Mouse (Mus musculus): ENCODE results near the gene Prkab2. TPM values are rescaled to one million over a fixed set of nuclear protein-coding genes. Genes with fewer than 3 reads are reported as not detected.

The Prkab2 gene
- polyA plus RNA-seq, 1 experiment from 2014 or later: 5.8 TPM

DNA sequence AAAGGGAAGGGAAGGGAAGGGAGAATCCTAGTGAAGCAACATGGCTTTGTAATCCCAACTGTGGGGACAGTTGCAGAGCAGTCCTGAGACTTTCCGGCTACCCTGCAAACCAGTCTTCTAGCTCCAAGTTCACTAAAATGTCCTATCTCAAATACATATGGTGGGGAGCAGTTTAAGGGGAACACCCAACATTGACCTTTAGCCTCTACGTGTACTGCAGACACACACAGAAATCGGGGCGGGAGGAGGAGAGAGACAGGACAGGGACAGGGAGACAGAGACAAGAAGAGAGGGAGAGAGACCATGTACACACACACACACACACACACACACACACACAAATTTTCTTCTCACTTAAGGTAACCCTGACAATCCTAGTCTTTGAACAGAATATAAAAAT is 28.1 kb upstream of the Prkab2 start:
- 81% methylated on average over 4 of the region's 4 CpGs for WGBS
- no peaks in the 10 kb centered on the region for H3K36me3 ChIP-seq
- 0 out of 2 replicates have a peak, but pooled peaks cover 11% of the 10 kb centered on the region for H3K4me1 ChIP-seq
- no peaks in the 10 kb centered on the region for H3K27me3 ChIP-seq (ENCODE audit: low read depth, poor library complexity, severe bottlenecking)
- no peak overlapping the region for H3K27ac ChIP-seq
- no peak for DNase-seq (ENCODE audit: low spot score)
- H3K9me3 ChIP-seq (replicated peaks): no peaks in the 10 kb centered on the region
- no peak overlapping the region for H3K4me3 ChIP-seq

DNA sequence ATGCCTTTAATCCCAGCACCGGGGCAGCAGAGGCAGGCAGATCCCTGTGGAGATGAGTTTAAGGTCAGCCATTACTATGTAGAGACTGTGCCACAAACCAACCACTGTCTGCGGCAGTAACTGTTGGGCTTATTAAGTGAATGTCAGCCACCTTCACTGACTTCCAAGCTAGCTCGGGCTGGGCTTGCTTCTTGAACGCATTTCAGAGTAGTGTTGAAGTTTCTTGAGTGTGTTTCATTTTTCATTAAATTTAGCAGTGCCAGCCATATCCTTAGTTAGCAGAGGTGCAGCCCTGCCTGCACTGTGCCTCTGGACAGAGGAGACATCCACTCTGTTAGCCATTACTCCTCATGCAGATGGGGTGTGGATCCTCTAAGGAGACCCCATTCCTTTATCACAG is 27.2 kb upstream of the Prkab2 start:
- Histone ChIP-seq H3K36me3 (no peaks in the 10 kb centered on the region), H3K4me1 (0 out of 2 replicates have a peak, but pooled peaks cover 11% of the 10 kb centered on the region), H3K9me3 (replicated peaks) (no peaks in the 10 kb centered on the region), H3K27me3 (ENCODE audit: low read depth, poor library complexity, severe bottlenecking) (no peaks in the 10 kb centered on the region), H3K4me3 (no peak overlapping the region), H3K27ac (no peak overlapping the region)
- DNase-seq (ENCODE audit: low spot score): no peak
- 94% methylated on average over 4 of the region's 4 CpGs for WGBS

DNA sequence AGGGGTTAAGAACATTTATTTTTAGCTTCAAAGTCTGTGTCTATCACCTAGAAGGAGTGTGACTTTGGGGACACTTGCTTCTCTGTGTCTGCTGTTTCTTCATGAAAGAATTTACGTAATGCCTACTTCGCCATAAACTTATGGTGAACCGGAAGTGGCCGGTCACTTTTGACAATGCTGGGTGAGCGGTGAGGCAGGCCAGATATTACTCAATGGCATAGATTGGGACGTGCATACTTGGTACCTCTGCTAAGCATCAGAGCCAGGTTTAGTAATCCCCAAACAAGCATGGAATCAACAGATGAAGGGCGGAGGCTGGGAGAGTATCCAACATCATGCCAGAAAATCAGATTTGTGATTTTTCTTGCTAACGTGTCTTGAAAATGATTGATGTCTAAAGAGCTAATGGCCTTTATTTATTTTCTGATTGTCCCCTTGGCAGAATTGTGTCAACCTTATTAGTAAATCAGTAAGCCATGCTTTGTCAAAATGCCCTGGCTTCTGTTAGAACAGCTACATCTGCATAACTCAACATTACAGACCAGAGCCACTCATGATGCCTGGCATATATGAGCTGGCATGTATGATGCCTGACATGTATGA is 26.6 kb upstream of the Prkab2 start:
- Histone ChIP-seq H3K4me3 (no peak overlapping the region), H3K36me3 (no peaks in the 10 kb centered on the region), H3K4me1 (0 out of 2 replicates have a peak, but pooled peaks cover 11% of the 10 kb centered on the region), H3K9me3 (replicated peaks) (no peaks in the 10 kb centered on the region), H3K27me3 (ENCODE audit: low read depth, poor library complexity, severe bottlenecking) (no peaks in the 10 kb centered on the region), H3K27ac (no peak overlapping the region)
- DNase-seq (ENCODE audit: low spot score): no peak
- WGBS: 89% methylated on average over 8 of the region's 8 CpGs

DNA sequence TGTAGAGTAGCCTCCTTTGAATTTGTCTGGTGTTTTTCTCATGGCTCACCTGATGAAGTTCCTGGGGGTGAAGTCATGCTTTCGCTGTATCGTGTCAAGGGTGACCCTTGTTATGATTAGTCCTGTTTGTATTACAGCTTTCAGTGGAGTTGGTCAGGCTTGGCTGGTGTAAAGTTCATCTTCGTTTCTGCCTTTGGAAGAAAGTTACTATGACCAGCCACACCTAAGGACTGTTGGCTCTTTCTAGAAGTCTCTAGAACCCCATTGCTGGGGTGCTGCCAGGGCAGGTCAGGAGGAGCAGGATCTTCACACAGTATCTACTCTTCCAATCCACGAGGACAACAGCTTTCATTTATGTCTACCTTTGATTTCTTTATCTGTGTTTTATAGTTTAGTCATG is 24.5 kb upstream of the Prkab2 start:
- 0 out of 2 replicates have a peak, but pooled peaks cover 6% of the 10 kb centered on the region for H3K4me1 ChIP-seq
- H3K4me3 ChIP-seq: no peak overlapping the region
- 82% methylated on average over 4 of the region's 4 CpGs for WGBS
- DNase-seq (ENCODE audit: low spot score): no peak
- no peak overlapping the region for H3K27ac ChIP-seq
- H3K9me3 ChIP-seq (replicated peaks): no peaks in the 10 kb centered on the region
- H3K27me3 ChIP-seq (ENCODE audit: low read depth, poor library complexity, severe bottlenecking): no peaks in the 10 kb centered on the region
- no peaks in the 10 kb centered on the region for H3K36me3 ChIP-seq

DNA sequence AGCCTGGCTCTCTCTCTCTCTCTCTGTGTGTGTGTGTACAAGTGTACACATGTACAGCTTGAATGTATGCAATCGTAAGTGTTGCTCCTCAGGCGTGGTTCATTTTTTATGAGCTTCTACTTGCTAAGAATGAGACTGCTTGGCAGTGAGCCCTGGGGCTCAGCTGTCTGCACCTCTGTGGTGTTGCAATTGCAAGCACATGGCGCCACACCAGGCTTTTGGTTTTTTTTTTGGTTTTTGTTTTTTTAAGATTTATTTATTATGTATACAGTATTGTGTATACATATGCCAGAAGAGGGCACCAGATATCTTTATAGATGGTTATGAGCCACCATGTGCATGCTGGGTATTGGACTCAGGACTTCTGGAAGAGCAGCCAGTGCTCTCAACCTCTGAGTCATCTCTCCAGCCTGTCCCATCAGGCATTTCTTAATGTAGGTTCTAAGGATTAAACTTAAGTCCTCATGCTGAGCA is 23.7 kb upstream of the Prkab2 start:
- 93% methylated on average over 3 of the region's 3 CpGs for WGBS
- no peaks in the 10 kb centered on the region for H3K36me3 ChIP-seq
- DNase-seq (ENCODE audit: low spot score): no peak
- H3K4me3 ChIP-seq: no peak overlapping the region
- H3K27ac ChIP-seq: no peak overlapping the region
- H3K27me3 ChIP-seq (ENCODE audit: low read depth, poor library complexity, severe bottlenecking): no peaks in the 10 kb centered on the region
- H3K4me1 ChIP-seq: no peaks in the 10 kb centered on the region
- H3K9me3 ChIP-seq (replicated peaks): no peaks in the 10 kb centered on the region

DNA sequence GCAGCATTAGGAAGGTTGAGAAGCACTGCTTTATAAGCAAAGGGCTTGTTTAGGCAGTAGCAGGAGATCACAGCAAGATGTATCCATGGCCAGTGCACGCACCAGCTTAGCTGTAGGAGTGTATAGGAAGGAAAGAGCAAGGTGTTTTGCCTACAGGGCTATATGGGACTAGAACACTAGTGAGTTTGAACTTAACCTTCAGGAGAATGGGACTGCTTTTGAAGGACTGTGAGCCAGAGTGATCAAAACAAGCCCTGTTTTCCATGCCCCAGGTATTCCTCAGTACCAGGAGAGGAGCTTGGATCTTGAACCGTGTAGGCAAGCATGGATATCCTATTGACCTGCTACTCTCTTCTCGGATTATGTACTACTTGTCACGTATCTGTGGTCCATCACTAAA is 16.6 kb upstream of the Prkab2 start:
- 92% methylated on average over 4 of the region's 4 CpGs for WGBS

DNA sequence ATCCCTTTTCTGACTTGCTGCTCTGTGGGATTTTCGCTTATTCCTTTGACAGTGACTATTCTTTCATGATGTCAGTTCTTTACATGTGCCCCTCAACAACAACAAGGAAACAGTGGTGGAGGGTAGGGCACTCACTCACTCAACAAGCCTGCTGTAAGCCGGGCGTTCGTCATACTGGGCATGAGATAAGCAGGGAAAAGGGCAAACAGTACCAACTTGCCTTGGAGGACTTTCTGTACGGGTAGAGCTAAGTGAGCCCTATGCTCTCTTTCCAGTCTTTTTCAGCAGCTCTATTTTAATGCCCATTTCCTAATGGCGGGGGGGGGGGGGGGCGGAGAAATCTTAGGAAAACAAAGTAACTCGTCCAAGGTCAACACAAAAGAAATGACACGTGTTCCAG is 16.0 kb upstream of the Prkab2 start:
- H3K9me3 ChIP-seq (replicated peaks): no peaks in the 10 kb centered on the region
- no peaks in the 10 kb centered on the region for H3K4me1 ChIP-seq
- no peak for DNase-seq (ENCODE audit: low spot score)
- H3K4me3 ChIP-seq: no peak overlapping the region
- H3K36me3 ChIP-seq: no peaks in the 10 kb centered on the region
- H3K27me3 ChIP-seq (ENCODE audit: low read depth, poor library complexity, severe bottlenecking): no peaks in the 10 kb centered on the region
- whole genome bisulfite sequencing: 88% methylated on average over 9 of the region's 9 CpGs
- no peak overlapping the region for H3K27ac ChIP-seq

More for the DNA sequence above, 16.6 kb upstream of the Prkab2 start:
- Histone ChIP-seq H3K4me3 (no peak overlapping the region), H3K4me1 (no peaks in the 10 kb centered on the region), H3K9me3 (replicated peaks) (no peaks in the 10 kb centered on the region), H3K36me3 (no peaks in the 10 kb centered on the region), H3K27ac (no peak overlapping the region), H3K27me3 (ENCODE audit: low read depth, poor library complexity, severe bottlenecking) (no peaks in the 10 kb centered on the region)
- DNase-seq (ENCODE audit: low spot score): no peak

DNA sequence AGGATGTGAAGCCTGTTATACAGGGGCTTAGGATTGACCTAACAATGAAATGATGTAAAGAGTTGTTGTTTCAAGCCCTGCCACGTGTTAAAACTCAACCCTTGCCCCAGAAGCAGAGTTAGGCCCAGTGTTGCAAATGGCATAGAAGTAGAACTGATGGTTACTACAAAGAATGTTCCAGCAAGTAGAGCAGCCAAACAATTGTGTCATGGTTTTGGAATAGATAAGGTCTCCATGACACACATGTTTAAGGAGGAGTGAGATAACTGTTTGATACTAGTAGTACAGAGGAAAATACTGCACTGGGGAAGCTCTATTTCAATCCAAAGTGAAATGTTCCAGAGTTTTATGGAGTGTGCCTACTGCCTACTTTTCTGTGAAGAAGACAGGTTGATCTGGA is 9.5 kb upstream of the Prkab2 start:
- Histone ChIP-seq H3K4me1 (no peaks in the 10 kb centered on the region), H3K27me3 (ENCODE audit: low read depth, poor library complexity, severe bottlenecking) (no peaks in the 10 kb centered on the region), H3K4me3 (no peak overlapping the region), H3K36me3 (no peaks in the 10 kb centered on the region), H3K9me3 (replicated peaks) (no peaks in the 10 kb centered on the region), H3K27ac (no peak overlapping the region)
- WGBS: 43% methylated on average over 1 of the region's 1 CpGs
- no peak for DNase-seq (ENCODE audit: low spot score)

DNA sequence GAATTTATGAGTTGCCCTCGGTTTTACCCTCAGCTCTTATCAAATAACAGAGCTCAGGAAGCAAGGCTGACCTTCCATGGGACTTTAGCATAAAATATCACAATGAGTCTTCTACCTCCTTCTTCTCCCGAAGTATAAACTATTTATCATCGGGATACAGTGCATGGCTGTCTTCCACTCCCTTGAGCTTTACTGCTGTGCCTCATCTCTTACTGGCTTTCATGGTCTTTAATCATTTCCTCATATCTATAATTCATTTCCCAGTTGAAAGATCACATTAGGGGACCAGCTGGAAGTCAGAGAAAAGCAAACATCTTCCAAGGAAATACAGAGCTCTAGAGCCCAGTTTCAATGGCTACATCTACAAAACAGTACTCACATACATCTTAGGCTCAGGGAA is 9.0 kb upstream of the Prkab2 start:
- WGBS: 86% methylated on average over 3 of the region's 3 CpGs
- DNase-seq (ENCODE audit: low spot score): no peak
- no peaks in the 10 kb centered on the region for H3K4me1 ChIP-seq
- H3K27ac ChIP-seq: no peak overlapping the region
- no peaks in the 10 kb centered on the region for H3K36me3 ChIP-seq
- no peaks in the 10 kb centered on the region for H3K27me3 ChIP-seq (ENCODE audit: low read depth, poor library complexity, severe bottlenecking)
- H3K9me3 ChIP-seq (replicated peaks): no peaks in the 10 kb centered on the region
- H3K4me3 ChIP-seq: no peak overlapping the region

DNA sequence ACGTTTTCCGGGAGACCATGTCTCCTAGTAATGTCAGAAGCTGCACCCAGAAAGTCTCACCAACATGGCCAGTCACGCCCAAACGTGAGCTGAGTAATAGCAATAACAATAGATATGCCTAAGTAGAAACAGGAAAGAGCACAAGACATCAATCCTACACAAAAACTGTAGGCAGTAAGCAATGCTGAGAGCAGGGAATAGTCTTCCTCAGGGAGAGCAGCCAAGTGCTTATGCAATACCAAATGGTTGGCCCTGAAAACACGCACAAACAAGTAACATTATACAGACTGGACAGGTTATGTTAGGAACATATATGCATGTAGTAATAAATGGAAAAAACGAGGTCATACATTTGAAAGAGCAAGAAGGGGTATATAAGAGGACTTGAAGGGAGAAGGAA is 8.5 kb upstream of the Prkab2 start:
- Histone ChIP-seq H3K9me3 (replicated peaks) (no peaks in the 10 kb centered on the region), H3K27ac (no peak overlapping the region), H3K27me3 (ENCODE audit: low read depth, poor library complexity, severe bottlenecking) (no peaks in the 10 kb centered on the region), H3K36me3 (no peaks in the 10 kb centered on the region), H3K4me1 (no peaks in the 10 kb centered on the region), H3K4me3 (no peak overlapping the region)
- 86% methylated on average over 6 of the region's 6 CpGs for WGBS
- DNase-seq (ENCODE audit: low spot score): no peak

DNA sequence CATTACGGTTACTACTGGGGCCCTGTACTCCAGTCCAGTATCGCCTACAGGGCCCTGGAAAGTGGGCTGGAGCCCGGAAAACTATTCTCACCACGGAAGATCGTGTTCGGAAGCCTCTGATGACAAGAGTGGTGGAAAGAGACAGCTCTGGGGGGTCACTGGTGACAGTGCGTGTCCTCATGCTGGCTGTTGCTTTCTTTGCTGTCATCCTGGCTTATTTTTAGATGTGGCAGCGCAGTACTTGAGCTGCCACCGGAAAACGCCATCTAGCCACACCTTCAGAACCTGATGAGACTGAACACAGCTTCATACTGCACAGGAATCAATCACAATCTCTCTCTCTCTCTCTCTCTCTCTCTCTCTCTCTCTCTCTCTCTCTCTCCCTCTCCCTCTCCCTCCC is 6.4 kb upstream of the Prkab2 start:
- WGBS: 86% methylated on average over 10 of the region's 10 CpGs

DNA sequence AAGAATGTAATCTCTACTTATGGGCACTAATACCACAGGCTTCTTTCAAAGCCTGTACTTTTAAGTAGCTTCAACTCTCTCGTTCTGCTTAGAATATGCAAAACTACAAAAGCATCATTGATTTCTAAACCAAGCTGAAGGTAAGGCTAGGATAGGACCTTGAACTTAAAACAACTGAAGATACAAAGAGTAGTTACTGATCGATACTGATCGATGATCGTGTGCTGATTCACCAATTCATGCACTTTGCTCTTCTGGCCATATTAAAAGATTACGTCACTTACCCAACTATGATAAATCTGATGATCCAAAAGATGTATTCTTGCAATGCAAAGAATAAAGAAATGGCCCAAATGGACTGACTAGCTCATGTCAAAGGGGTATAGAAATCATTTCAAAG is 4.2 kb upstream of the Prkab2 start:
- Histone ChIP-seq H3K27ac (no peak overlapping the region), H3K4me1 (peaks cover 8% of the 10 kb centered on the region), H3K4me3 (no peak overlapping the region), H3K36me3 (no peaks in the 10 kb centered on the region), H3K27me3 (ENCODE audit: low read depth, poor library complexity, severe bottlenecking) (no peaks in the 10 kb centered on the region), H3K9me3 (replicated peaks) (no peaks in the 10 kb centered on the region)
- WGBS: 92% methylated on average over 5 of the region's 5 CpGs
- DNase-seq (ENCODE audit: low spot score): no peak

More for the DNA sequence above, 6.4 kb upstream of the Prkab2 start:
- H3K27ac ChIP-seq: no peak overlapping the region
- no peaks in the 10 kb centered on the region for H3K9me3 ChIP-seq (replicated peaks)
- DNase-seq (ENCODE audit: low spot score): no peak
- no peak overlapping the region for H3K4me3 ChIP-seq
- no peaks in the 10 kb centered on the region for H3K27me3 ChIP-seq (ENCODE audit: low read depth, poor library complexity, severe bottlenecking)
- no peaks in the 10 kb centered on the region for H3K4me1 ChIP-seq
- no peaks in the 10 kb centered on the region for H3K36me3 ChIP-seq

DNA sequence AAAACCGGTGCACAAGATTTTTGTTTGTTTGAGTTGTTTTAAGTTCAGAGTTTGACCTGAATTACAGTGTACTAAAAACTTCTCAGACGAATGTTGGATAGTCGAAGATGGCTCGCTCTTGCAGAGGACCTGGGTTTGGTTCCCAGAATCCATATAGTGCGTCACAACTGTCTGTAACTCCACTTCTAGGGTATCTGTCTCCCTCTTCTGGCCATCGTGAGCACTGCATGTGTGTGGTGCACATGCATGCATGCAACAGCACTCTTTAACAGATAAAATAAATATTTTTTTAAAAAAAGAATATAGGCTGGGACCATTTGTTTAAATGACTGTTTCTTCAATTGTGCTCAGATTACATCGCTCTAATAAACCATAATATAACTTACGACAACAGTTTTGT is 3.1 kb upstream of the Prkab2 start:
- Histone ChIP-seq H3K4me3 (no peak overlapping the region), H3K36me3 (no peaks in the 10 kb centered on the region), H3K4me1 (peaks cover 18% of the 10 kb centered on the region), H3K27me3 (ENCODE audit: low read depth, poor library complexity, severe bottlenecking) (no peaks in the 10 kb centered on the region), H3K9me3 (replicated peaks) (no peaks in the 10 kb centered on the region), H3K27ac (no peak overlapping the region)
- no peak for DNase-seq (ENCODE audit: low spot score)
- 80% methylated on average over 8 of the region's 8 CpGs for WGBS

Measured in limb, embryonic 10.5 days (tissue).